Mouse (Mus musculus) Patski (cell line): Measurements from ENCODE around the gene Mynn. TPM values are rescaled to one million over a fixed set of nuclear protein-coding genes. Genes with fewer than 3 reads are reported as not detected.
"Not testable (repeated sequence)": the region's sequence is repeated elsewhere in the genome, so short reads cannot be mapped to it uniquely, and the experiment has no call there.

ENCODE experiments used
- ATAC-seq: fragments of 100-300 bp; one replicate; pipeline ENCODE4 v1.8.0; 2021
- CTCF ChIA-PET: fragments of 350-600 bp; sonication (Branson Sonifier 250); formaldehyde crosslinking; loops from one replicate; lab custom pipeline; 2022; ENCODE audit warnings: inconsistent platforms; lab: Charles Lee
- POLR2A ChIA-PET: fragments of 350-600 bp; sonication (Branson Sonifier 250); formaldehyde crosslinking; loops from one replicate; lab custom pipeline; 2022; ENCODE audit warnings: antibody characterized with exemption, inconsistent platforms; lab: Charles Lee
- DNase-seq: peaks from one replicate; pipeline ENCODE4 v3.0.0-alpha.2; 2011; ENCODE audit warnings: low read depth, low spot score
- H3K27me3 ChIP-seq: fragments of 371-371 bp; one replicate; pipeline ENCODE4 v1.5.1; 2021
- CTCF ChIP-seq: fragments of 100-300 bp; IDR thresholded peaks from one replicate; pipeline ENCODE4 v1.5.1; 2021
- in situ Hi-C: fragments of 300-500 bp; cut with MboI; formaldehyde crosslinking; loops from 3 replicates; pipeline ENCODE4 v1.11.1; 2018; ENCODE audit warnings: low pct_unique_long_range_greater_than_20kb, mixed read lengths
- polyA plus RNA-seq: library from polyadenylated mRNA; unstranded; gene quantifications from one replicate; pipeline ENCODE4 v1.2.3, GENCODE M21; 2021

The Mynn gene
- 30.9 TPM for polyA plus RNA-seq

DNA sequence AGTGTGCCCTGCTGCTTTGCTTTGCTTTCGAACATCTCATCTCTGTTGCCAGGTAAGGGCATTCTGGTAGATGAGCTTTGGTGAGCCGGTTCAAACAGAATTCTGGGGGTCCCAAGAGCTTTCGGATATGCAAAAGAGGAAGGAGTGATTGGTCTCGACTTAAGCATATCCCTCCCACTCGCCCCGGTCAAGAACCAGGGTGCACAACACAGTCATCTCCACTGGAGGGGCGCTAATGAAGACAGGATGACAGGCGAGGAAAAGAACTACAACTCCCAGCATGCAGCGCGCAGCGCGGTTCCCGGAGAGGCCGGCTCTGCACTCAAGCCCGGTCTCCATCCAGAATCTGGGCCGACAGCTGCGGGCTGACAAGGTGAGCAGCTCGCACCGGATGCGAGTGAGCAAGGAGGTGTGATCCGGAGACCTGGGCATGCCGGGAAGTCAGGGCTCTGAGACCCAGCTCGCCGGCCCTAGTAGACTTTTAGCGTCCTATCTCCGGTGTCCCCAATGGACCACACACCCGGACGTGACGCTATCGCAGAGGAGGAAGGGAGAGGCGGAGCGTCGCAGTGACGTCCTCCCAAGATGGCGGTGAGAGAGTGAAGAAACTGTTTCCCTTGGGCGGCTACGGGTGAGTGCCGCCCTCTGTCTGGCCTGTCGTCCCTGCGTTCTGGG is at the start of gene Mynn:
TSS of gene Mynn (plus strand) at position 1 of the 675 bp plus-strand sequence.
- ChIA-PET CTCF (interaction anchor here (0.8 to 2.8 kb wide), 7 partner anchors 8 to 598 kb away, joined by 3 to 15 read pairs (median 4); no protein-coding TSS in a partner anchor), POLR2A (interaction anchor here (1.2 kb wide), 1 partner anchor 394 kb away, joined by 3 read pairs; no protein-coding TSS in a partner anchor)
- in situ Hi-C loops = loop anchor here (10.0 kb wide), 1 partner anchor 193 kb away; the partner anchor contains the start of gene Sec62
- TF ChIP-seq CTCF = no peak
- peak; percentile 92 for ATAC-seq
- H3K27me3 ChIP-seq = no peaks in the 10 kb centered on the region
- DNase-seq = peak; percentile 98

GRCm38 (mm10) chr3:30553741-30554140 is 48.1 kb upstream of the Mynn start:
- no peak for ATAC-seq
- ChIA-PET CTCF (no interaction called here), POLR2A (no interaction called here)
- peaks cover 41% of the 10 kb centered on the region for H3K27me3 ChIP-seq
- DNase-seq = no peak
- no peak for TF ChIP-seq CTCF
- in situ Hi-C loops = loop anchor here (10.0 to 25.0 kb wide), 4 partner anchors 539 to 1519 kb away; no protein-coding TSS in a partner anchor

DNA sequence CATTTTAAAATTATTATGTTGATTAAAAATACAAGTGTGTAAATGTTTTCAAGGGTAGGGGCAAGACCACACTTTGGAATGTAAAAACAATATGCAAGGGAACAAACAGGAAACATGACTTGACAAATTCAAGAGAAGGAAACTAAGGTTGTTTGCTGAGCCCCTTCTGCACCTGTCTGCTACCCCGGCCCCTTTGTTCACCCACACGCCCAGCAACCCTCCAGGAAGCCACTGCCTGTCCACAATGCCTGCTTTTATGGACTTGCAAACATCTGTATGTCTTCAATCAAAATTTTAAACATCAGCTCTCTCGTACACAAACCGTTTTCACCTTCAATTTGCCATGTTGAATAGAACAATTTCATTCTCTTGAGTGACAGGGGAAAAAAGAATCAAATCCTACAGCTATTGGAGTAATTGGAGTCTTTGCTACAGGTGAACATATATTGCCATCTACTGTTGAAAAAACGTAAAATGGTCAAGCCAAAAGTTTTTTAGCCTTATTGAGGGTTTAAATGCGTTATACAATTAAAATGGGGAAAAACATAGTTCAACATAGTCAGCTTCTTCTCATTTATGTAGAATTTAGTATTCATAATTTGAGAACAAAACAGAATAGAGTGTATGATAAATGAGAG is 41.1 kb upstream of the Mynn start:
- POLR2A ChIA-PET = no interaction called here
- DNase-seq (no peak), ATAC-seq (no peak)
- peak; percentile 50 for TF ChIP-seq CTCF
- H3K27me3 ChIP-seq = peaks cover 33% of the 10 kb centered on the region
- in situ Hi-C loops = loop anchor here (25.0 kb wide), 1 partner anchor 748 kb away; no protein-coding TSS in a partner anchor
- CTCF ChIA-PET = interaction anchor here (0.7 to 2.5 kb wide), 8 partner anchors 11 to 828 kb away, joined by 3 to 11 read pairs (median 4); no protein-coding TSS in a partner anchor

- DNase-seq, H3K27me3 ChIP-seq, POLR2A ChIA-PET, CTCF ChIA-PET, ATAC-seq: not testable (repeated sequence)
- in situ Hi-C loops = loop anchor here (25.0 kb wide), 1 partner anchor 754 kb away; no protein-coding TSS in a partner anchor
Observed at GRCm38 (mm10) chr3:30566333-30566732, 35.5 kb upstream of the Mynn start.

- CTCF ChIA-PET = interaction anchor here (1.0 to 1.1 kb wide), 2 partner anchors 33 to 67 kb away, joined by 3 read pairs; no protein-coding TSS in a partner anchor
- ATAC-seq (no peak), DNase-seq (no peak)
- TF ChIP-seq CTCF = no peak
- POLR2A ChIA-PET = interaction anchor here (0.6 to 0.7 kb wide), 2 partner anchors 25 to 102 kb away, joined by 3 read pairs; no protein-coding TSS in a partner anchor
- peaks cover 24% of the 10 kb centered on the region for H3K27me3 ChIP-seq
- in situ Hi-C loops = loop anchor here (25.0 kb wide), 1 partner anchor 761 kb away; no protein-coding TSS in a partner anchor
Observed at GRCm38 (mm10) chr3:30573549-30573948, 28.3 kb upstream of the Mynn start.

GRCm38 (mm10) chr3:30588865-30589264 is 13.0 kb upstream of the Mynn start:
- no peak for DNase-seq
- ChIA-PET CTCF (no interaction called here), POLR2A (no interaction called here)
- no peak for ATAC-seq
- peaks cover 41% of the 10 kb centered on the region for H3K27me3 ChIP-seq
- in situ Hi-C loops = no loop called here
- TF ChIP-seq CTCF = no peak

- in situ Hi-C loops = loop anchor here (5.0 to 10.0 kb wide), 3 partner anchors 382 to 1012 kb away; no protein-coding TSS in a partner anchor
Observed at GRCm38 (mm10) chr3:30592418-30592853, 9.4 kb upstream of the Mynn start.

GRCm38 (mm10) chr3:30593719-30594485 is 8.0 kb upstream of the Mynn start:
- ATAC-seq = no peak
- in situ Hi-C loops = loop anchor here (5.0 to 10.0 kb wide), 3 partner anchors 381 to 1011 kb away; no protein-coding TSS in a partner anchor
- DNase-seq = no peak
- H3K27me3 ChIP-seq = peaks cover 14% of the 10 kb centered on the region
- ChIA-PET POLR2A (interaction anchor here (0.6 kb wide), 1 partner anchor 677 kb away, joined by 3 read pairs; no protein-coding TSS in a partner anchor), CTCF (interaction anchor here (0.9 to 1.3 kb wide), 3 partner anchors 8 to 122 kb away, joined by 3 to 4 read pairs (median 3); partner anchors contain the start of gene Mynn)
- no peak for TF ChIP-seq CTCF

More at GRCm38 (mm10) chr3:30592418-30592853, 9.4 kb upstream of the Mynn start:
- peak; percentile 43 for DNase-seq
- no peak for TF ChIP-seq CTCF
- POLR2A ChIA-PET = interaction anchor here (1.2 kb wide), 1 partner anchor 464 kb away, joined by 3 read pairs; no protein-coding TSS in a partner anchor
- peak; percentile 71 for ATAC-seq
- CTCF ChIA-PET = interaction anchor here (0.6 to 1.8 kb wide), 34 partner anchors 9 to 702 kb away, joined by 3 to 19 read pairs (median 3); partner anchors contain the start of genes Mynn and Phc3
- peaks cover 23% of the 10 kb centered on the region for H3K27me3 ChIP-seq

- DNase-seq (no peak), ATAC-seq (peak; percentile 42)
- TF ChIP-seq CTCF = no peak
- POLR2A ChIA-PET = interaction anchor here (1.0 to 1.4 kb wide), 3 partner anchors 9 to 227 kb away, joined by 3 to 4 read pairs (median 3); no protein-coding TSS in a partner anchor
- CTCF ChIA-PET = interaction anchor here (1.0 kb wide), 1 partner anchor 97 kb away, joined by 3 read pairs; no protein-coding TSS in a partner anchor
- in situ Hi-C loops = loop anchor here (5.0 to 10.0 kb wide), 3 partner anchors 380 to 1010 kb away; no protein-coding TSS in a partner anchor
- H3K27me3 ChIP-seq = peaks cover 1% of the 10 kb centered on the region
Observed at GRCm38 (mm10) chr3:30595111-30595832, 6.6 kb upstream of the Mynn start.
